Mouse (Mus musculus) heart, postnatal 0 days (tissue): ENCODE results near the gene Clasp2.

ENCODE experiments used
- CTCF ChIP-seq: IDR thresholded peaks from 2 replicates; pipeline ENCODE4 v1.5.1; 2016; ENCODE audit warnings: antibody characterized with exemption, control low read depth, low read depth
- EP300 ChIP-seq: IDR thresholded peaks from 2 replicates; pipeline ENCODE4 v1.6.1; 2016; ENCODE audit warnings: antibody characterized with exemption, low read depth

- TF ChIP-seq CTCF: no peak
- no peak for TF ChIP-seq EP300
Observed at GRCm38 (mm10) chr9:113708361-113709280, 32.7 kb upstream of the Clasp2 start.
